Mouse (Mus musculus): ENCODE data around the gene Frmd5. TPM values are rescaled to one million over a fixed set of nuclear protein-coding genes. Genes with fewer than 3 reads are reported as not detected.

The Frmd5 gene
- polyA plus RNA-seq, 1 experiment from 2014 or later: 4.9 TPM

GRCm38 (mm10) chr2:121614483-121615198, 192.2 kb downstream of the Frmd5 start:
- DNase-seq (ENCODE audit: low spot score) (no peak), ATAC-seq (replicated peaks; ENCODE audit: insufficient number of reproducible peaks, low FRiP score, low TSS enrichment, low read depth) (no peak)
- H3K9me3 ChIP-seq (replicated peaks; ENCODE audit: control insufficient read depth, low read length): no peaks in the 10 kb centered on the region
- H3K36me3 ChIP-seq (replicated peaks; ENCODE audit: control insufficient read depth, insufficient read depth, low read depth, low read length): no peaks in the 10 kb centered on the region
- H3K4me1 ChIP-seq (ENCODE audit: control insufficient read depth, insufficient read depth, low read length): no peaks in the 10 kb centered on the region
- 84% methylated on average over 9 of the region's 9 CpGs for WGBS
- no peak overlapping the region for H3K9ac ChIP-seq (replicated peaks; ENCODE audit: low read length)
- no peak overlapping the region for H3K4me3 ChIP-seq (ENCODE audit: low read depth, low read length)
- H3K4me2 ChIP-seq (ENCODE audit: low read depth, low read length): no peak overlapping the region
- no peaks in the 10 kb centered on the region for H3K27me3 ChIP-seq (ENCODE audit: control insufficient read depth, insufficient read depth, low read length)
- no peak overlapping the region for H3K27ac ChIP-seq (replicated peaks; ENCODE audit: low read depth, low read length)

- no peak for DNase-seq (ENCODE audit: low spot score)
- Histone ChIP-seq H3K4me1 (ENCODE audit: control insufficient read depth, insufficient read depth, low read length) (no peaks in the 10 kb centered on the region), H3K4me3 (ENCODE audit: low read depth, low read length) (no peak overlapping the region), H3K27me3 (ENCODE audit: control insufficient read depth, insufficient read depth, low read length) (no peaks in the 10 kb centered on the region), H3K36me3 (replicated peaks; ENCODE audit: control insufficient read depth, insufficient read depth, low read depth, low read length) (no peaks in the 10 kb centered on the region), H3K4me2 (ENCODE audit: low read depth, low read length) (no peak overlapping the region), H3K27ac (replicated peaks; ENCODE audit: low read depth, low read length) (no peak overlapping the region), H3K9ac (replicated peaks; ENCODE audit: low read length) (no peak overlapping the region), H3K9me3 (replicated peaks; ENCODE audit: control insufficient read depth, low read length) (no peaks in the 10 kb centered on the region)
- ATAC-seq (replicated peaks; ENCODE audit: insufficient number of reproducible peaks, low FRiP score, low TSS enrichment, low read depth): no peak
- WGBS: 71% methylated on average over 5 of the region's 5 CpGs
Measured at GRCm38 (mm10) chr2:121612112-121612511, 194.8 kb downstream of the Frmd5 start.

- Histone ChIP-seq H3K9ac (replicated peaks; ENCODE audit: low read length) (no peak overlapping the region), H3K9me3 (replicated peaks; ENCODE audit: control insufficient read depth, low read length) (no peaks in the 10 kb centered on the region), H3K4me1 (ENCODE audit: control insufficient read depth, insufficient read depth, low read length) (no peaks in the 10 kb centered on the region), H3K4me3 (ENCODE audit: low read depth, low read length) (no peak overlapping the region), H3K27me3 (ENCODE audit: control insufficient read depth, insufficient read depth, low read length) (no peaks in the 10 kb centered on the region), H3K27ac (replicated peaks; ENCODE audit: low read depth, low read length) (no peak overlapping the region), H3K4me2 (ENCODE audit: low read depth, low read length) (no peak overlapping the region), H3K36me3 (replicated peaks; ENCODE audit: control insufficient read depth, insufficient read depth, low read depth, low read length) (no peaks in the 10 kb centered on the region)
- WGBS: 56% methylated on average over 17 of the region's 17 CpGs
- ATAC-seq (replicated peaks; ENCODE audit: insufficient number of reproducible peaks, low FRiP score, low TSS enrichment, low read depth): no peak
- no peak for DNase-seq (ENCODE audit: low spot score)
Measured at GRCm38 (mm10) chr2:121610008-121610884, 196.6 kb downstream of the Frmd5 start.

GRCm38 (mm10) chr2:121609141-121609724, 197.7 kb downstream of the Frmd5 start:
- DNase-seq (ENCODE audit: low spot score) (no peak), ATAC-seq (replicated peaks; ENCODE audit: insufficient number of reproducible peaks, low FRiP score, low TSS enrichment, low read depth) (no peak)
- H3K4me3 ChIP-seq (ENCODE audit: low read depth, low read length): no peak overlapping the region
- no peak overlapping the region for H3K9ac ChIP-seq (replicated peaks; ENCODE audit: low read length)
- no peaks in the 10 kb centered on the region for H3K27me3 ChIP-seq (ENCODE audit: control insufficient read depth, insufficient read depth, low read length)
- H3K9me3 ChIP-seq (replicated peaks; ENCODE audit: control insufficient read depth, low read length): no peaks in the 10 kb centered on the region
- no peaks in the 10 kb centered on the region for H3K36me3 ChIP-seq (replicated peaks; ENCODE audit: control insufficient read depth, insufficient read depth, low read depth, low read length)
- no peaks in the 10 kb centered on the region for H3K4me1 ChIP-seq (ENCODE audit: control insufficient read depth, insufficient read depth, low read length)
- WGBS: 85% methylated on average over 11 of the region's 11 CpGs
- no peak overlapping the region for H3K4me2 ChIP-seq (ENCODE audit: low read depth, low read length)
- no peak overlapping the region for H3K27ac ChIP-seq (replicated peaks; ENCODE audit: low read depth, low read length)

- DNase-seq (ENCODE audit: low spot score) (no peak), ATAC-seq (replicated peaks; ENCODE audit: insufficient number of reproducible peaks, low FRiP score, low TSS enrichment, low read depth) (no peak)
- no peaks in the 10 kb centered on the region for H3K27me3 ChIP-seq (ENCODE audit: control insufficient read depth, insufficient read depth, low read length)
- no peak overlapping the region for H3K27ac ChIP-seq (replicated peaks; ENCODE audit: low read depth, low read length)
- no peak overlapping the region for H3K4me2 ChIP-seq (ENCODE audit: low read depth, low read length)
- H3K4me3 ChIP-seq (ENCODE audit: low read depth, low read length): no peak overlapping the region
- no peaks in the 10 kb centered on the region for H3K9me3 ChIP-seq (replicated peaks; ENCODE audit: control insufficient read depth, low read length)
- no peaks in the 10 kb centered on the region for H3K36me3 ChIP-seq (replicated peaks; ENCODE audit: control insufficient read depth, insufficient read depth, low read depth, low read length)
- H3K4me1 ChIP-seq (ENCODE audit: control insufficient read depth, insufficient read depth, low read length): no peaks in the 10 kb centered on the region
- 49% methylated on average over 4 of the region's 4 CpGs for WGBS
- H3K9ac ChIP-seq (replicated peaks; ENCODE audit: low read length): no peak overlapping the region
Measured at GRCm38 (mm10) chr2:121602397-121602796, 204.5 kb downstream of the Frmd5 start.

- no peaks in the 10 kb centered on the region for H3K9me3 ChIP-seq (replicated peaks; ENCODE audit: control insufficient read depth, low read length)
- ATAC-seq (replicated peaks; ENCODE audit: insufficient number of reproducible peaks, low FRiP score, low TSS enrichment, low read depth) (no peak), DNase-seq (ENCODE audit: low spot score) (no peak)
- H3K27ac ChIP-seq (replicated peaks; ENCODE audit: low read depth, low read length): no peak overlapping the region
- H3K4me2 ChIP-seq (ENCODE audit: low read depth, low read length): no peak overlapping the region
- H3K9ac ChIP-seq (replicated peaks; ENCODE audit: low read length): no peak overlapping the region
- no peaks in the 10 kb centered on the region for H3K27me3 ChIP-seq (ENCODE audit: control insufficient read depth, insufficient read depth, low read length)
- H3K4me3 ChIP-seq (ENCODE audit: low read depth, low read length): no peak overlapping the region
- no peaks in the 10 kb centered on the region for H3K4me1 ChIP-seq (ENCODE audit: control insufficient read depth, insufficient read depth, low read length)
- 75% methylated on average over 7 of the region's 7 CpGs for WGBS
- H3K36me3 ChIP-seq (replicated peaks; ENCODE audit: control insufficient read depth, insufficient read depth, low read depth, low read length): no peaks in the 10 kb centered on the region
Measured at GRCm38 (mm10) chr2:121601543-121601942, 205.3 kb downstream of the Frmd5 start.

GRCm38 (mm10) chr2:121600736-121601135, 206.2 kb downstream of the Frmd5 start:
- Histone ChIP-seq H3K4me1 (ENCODE audit: control insufficient read depth, insufficient read depth, low read length) (no peaks in the 10 kb centered on the region), H3K9ac (replicated peaks; ENCODE audit: low read length) (no peak overlapping the region), H3K4me2 (ENCODE audit: low read depth, low read length) (no peak overlapping the region), H3K4me3 (ENCODE audit: low read depth, low read length) (no peak overlapping the region), H3K9me3 (replicated peaks; ENCODE audit: control insufficient read depth, low read length) (no peaks in the 10 kb centered on the region), H3K27ac (replicated peaks; ENCODE audit: low read depth, low read length) (no peak overlapping the region), H3K27me3 (ENCODE audit: control insufficient read depth, insufficient read depth, low read length) (no peaks in the 10 kb centered on the region), H3K36me3 (replicated peaks; ENCODE audit: control insufficient read depth, insufficient read depth, low read depth, low read length) (no peaks in the 10 kb centered on the region)
- 90% methylated on average over 8 of the region's 8 CpGs for WGBS
- ATAC-seq (replicated peaks; ENCODE audit: insufficient number of reproducible peaks, low FRiP score, low TSS enrichment, low read depth) (no peak), DNase-seq (ENCODE audit: low spot score) (no peak)

GRCm38 (mm10) chr2:121598249-121598648, 208.6 kb downstream of the Frmd5 start:
- WGBS: 61% methylated on average over 7 of the region's 7 CpGs
- DNase-seq (ENCODE audit: low spot score) (no peak), ATAC-seq (replicated peaks; ENCODE audit: insufficient number of reproducible peaks, low FRiP score, low TSS enrichment, low read depth) (no peak)
- Histone ChIP-seq H3K36me3 (replicated peaks; ENCODE audit: control insufficient read depth, insufficient read depth, low read depth, low read length) (no peaks in the 10 kb centered on the region), H3K27me3 (ENCODE audit: control insufficient read depth, insufficient read depth, low read length) (no peaks in the 10 kb centered on the region), H3K4me1 (ENCODE audit: control insufficient read depth, insufficient read depth, low read length) (no peaks in the 10 kb centered on the region), H3K9me3 (replicated peaks; ENCODE audit: control insufficient read depth, low read length) (no peaks in the 10 kb centered on the region), H3K9ac (replicated peaks; ENCODE audit: low read length) (no peak overlapping the region), H3K27ac (replicated peaks; ENCODE audit: low read depth, low read length) (no peak overlapping the region), H3K4me2 (ENCODE audit: low read depth, low read length) (no peak overlapping the region), H3K4me3 (ENCODE audit: low read depth, low read length) (no peak overlapping the region)
